Mouse (Mus musculus): ENCODE results near the gene Ephb1.

GRCm38 (mm10) chr9:102216746-102217566, 137.5 kb downstream of the Ephb1 start:
- TF ChIP-seq CTCF (IDR thresholded peaks at IDR 0.05; ENCODE audit: control insufficient read depth, insufficient read depth, insufficient replicate concordance, low read depth, low read length) (no peak), POLR2A (IDR thresholded peaks at IDR 0.05; ENCODE audit: control insufficient read depth, low read depth, low read length) (no peak)
